Mouse (Mus musculus) midbrain, embryonic 12.5 days (tissue): ENCODE results near the gene Ttll10. TPM values are rescaled to one million over a fixed set of nuclear protein-coding genes. Genes with fewer than 3 reads are reported as not detected.
A peak's percentile ranks its signal among the peaks of the same experiment; 100 is the strongest.

ENCODE experiments used
- ATAC-seq: fragments of 200-750 bp; cut with Nextera tagmentation; 2 replicates; pipeline ENCODE4 v1.8.0; 2017; ENCODE audit warnings: low read depth, moderate TSS enrichment, moderate library complexity; ENCODE audit not compliant: low FRiP score
- H3K27ac ChIP-seq: fragments of 300-500 bp; sonication (generic); replicated peaks from 2 replicates; pipeline ENCODE4 v1.5.1; 2016; ENCODE audit warnings: mild to moderate bottlenecking
- H3K27me3 ChIP-seq: fragments of 300-500 bp; sonication (generic); 2 replicates; pipeline ENCODE4 v1.6.1; 2016; ENCODE audit warnings: mild to moderate bottlenecking
- H3K36me3 ChIP-seq: fragments of 300-500 bp; sonication (generic); 2 replicates; pipeline ENCODE4 v1.6.1; 2016
- H3K4me1 ChIP-seq: fragments of 300-500 bp; sonication (generic); 2 replicates; pipeline ENCODE4 v1.6.1; 2016
- H3K4me2 ChIP-seq: fragments of 300-500 bp; sonication (generic); replicated peaks from 2 replicates; pipeline ENCODE4 v1.6.1; 2016; ENCODE audit warnings: mild to moderate bottlenecking, moderate library complexity
- H3K4me3 ChIP-seq: fragments of 300-500 bp; sonication (generic); 2 replicates; pipeline ENCODE4 v1.5.1; 2016; ENCODE audit warnings: mild to moderate bottlenecking
- H3K9ac ChIP-seq: fragments of 300-500 bp; sonication (generic); replicated peaks from 2 replicates; pipeline ENCODE4 v1.6.1; 2016; ENCODE audit warnings: mild to moderate bottlenecking, moderate library complexity
- H3K9me3 ChIP-seq: fragments of 300-500 bp; sonication (generic); 2 replicates; pipeline ENCODE4 v1.6.1; 2016; ENCODE audit warnings: mild to moderate bottlenecking
- WGBS: fragments of 180-500 bp; shearing (Covaris S2); methylation state at CpG from one replicate; pipeline ENCODE4 v1.1.7; 2016; 5-methylcytosine and 5-hydroxymethylcytosine counted together
- polyA plus RNA-seq: library from polyadenylated mRNA; unstranded; fragments of >200 nt; fragmentation: Nextera tagmentation; extraction: Ambion mirVana; gene quantifications from 2 replicates; pipeline ENCODE4 v1.2.1, GENCODE M21; 2016

Ttll10 gene
- polyA plus RNA-seq, 1 experiment from 2014 or later = not detected

DNA sequence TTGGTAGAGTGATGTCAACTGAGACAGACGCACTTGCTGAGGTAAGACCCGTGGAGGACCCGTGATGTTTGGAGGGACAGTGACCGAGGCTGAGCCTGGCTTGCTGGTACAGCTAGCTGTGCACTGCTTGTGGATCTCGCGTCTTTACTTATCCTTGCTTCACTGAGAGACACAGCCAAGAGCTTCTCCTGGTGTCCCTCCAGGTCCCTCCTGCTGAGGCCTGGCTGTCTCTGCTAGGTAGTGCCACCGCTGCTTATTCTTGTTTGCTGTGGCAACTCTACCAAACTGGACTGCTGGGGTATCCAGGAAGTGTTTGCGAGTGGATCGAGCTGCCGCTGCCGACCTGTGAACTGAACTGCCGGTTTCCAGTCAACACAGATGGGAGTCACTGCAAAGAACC, 39.4 kb downstream of the Ttll10 start:
- ATAC-seq = no peak
- H3K27ac ChIP-seq = no peak overlapping the region
- no peak overlapping the region for H3K4me2 ChIP-seq
- no peak overlapping the region for H3K9ac ChIP-seq
- no peak overlapping the region for H3K4me3 ChIP-seq
- no peaks in the 10 kb centered on the region for H3K9me3 ChIP-seq
- H3K27me3 ChIP-seq = no peaks in the 10 kb centered on the region
- no peaks in the 10 kb centered on the region for H3K4me1 ChIP-seq
- 87% methylated on average over 12 of the region's 12 CpGs for WGBS
- H3K36me3 ChIP-seq = peaks cover 19% of the 10 kb centered on the region; the same call in 1 of the 2 replicates

DNA sequence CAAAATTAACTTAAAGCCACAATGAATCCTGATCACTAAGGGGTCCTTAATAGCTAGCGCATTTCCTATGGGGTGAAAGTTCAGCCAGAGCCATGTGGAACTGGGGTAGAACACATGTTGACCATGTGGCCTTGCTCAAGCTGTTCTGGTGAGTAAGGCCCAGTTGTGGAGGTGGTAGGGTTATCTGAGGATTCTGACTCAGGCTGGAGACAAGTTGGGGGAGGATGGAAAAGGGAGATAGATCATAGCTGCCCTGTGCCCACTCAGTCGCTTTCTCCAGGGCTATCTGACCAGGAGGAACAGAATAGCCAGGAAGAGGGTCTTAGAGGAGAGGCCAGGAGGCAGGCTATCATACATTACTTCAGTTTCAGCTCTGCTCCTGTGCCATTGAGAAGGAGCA, 44.8 kb downstream of the Ttll10 start:
- H3K9ac ChIP-seq = no peak overlapping the region
- no peak for ATAC-seq
- no peak overlapping the region for H3K4me3 ChIP-seq
- 93% methylated on average over 2 of the region's 2 CpGs for WGBS
- H3K36me3 ChIP-seq = peaks cover 60% of the 10 kb centered on the region
- H3K4me1 ChIP-seq = no peaks in the 10 kb centered on the region
- no peak overlapping the region for H3K27ac ChIP-seq
- no peak overlapping the region for H3K4me2 ChIP-seq
- no peaks in the 10 kb centered on the region for H3K9me3 ChIP-seq
- no peaks in the 10 kb centered on the region for H3K27me3 ChIP-seq

DNA sequence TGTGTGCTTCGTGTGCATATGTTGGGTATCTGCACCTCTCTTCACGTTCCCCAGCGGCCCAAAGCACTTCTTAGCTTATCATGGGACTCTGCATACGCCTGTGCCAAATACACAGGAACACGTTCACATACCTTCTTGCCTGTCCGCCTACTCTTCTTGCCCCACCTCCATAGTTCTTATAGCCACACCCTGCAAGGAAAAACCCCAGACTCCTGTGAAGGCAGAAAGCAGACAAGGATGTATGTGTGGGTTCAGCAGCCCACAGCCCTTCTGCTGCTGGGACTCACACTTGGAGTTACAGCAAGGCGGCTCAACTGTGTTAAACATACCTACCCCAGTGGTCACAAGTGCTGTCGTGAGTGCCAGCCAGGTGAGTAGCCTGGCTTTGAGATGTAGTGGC, 45.6 kb downstream of the Ttll10 start, which contains the start of gene Tnfrsf4:
TSS of gene Tnfrsf4 (plus strand) at position 207 of the 400 bp plus-strand sequence.
- Histone ChIP-seq H3K4me3 (no peak within 1 kb of the TSS), H3K4me1 (no peaks in the 10 kb centered on the region), H3K27ac (no peak within 1 kb of the TSS), H3K9ac (no peak within 1 kb of the TSS), H3K27me3 (no peaks in the 10 kb centered on the region), H3K36me3 (peaks cover 68% of the 10 kb centered on the region), H3K9me3 (no peaks in the 10 kb centered on the region), H3K4me2 (no peak within 1 kb of the TSS)
- 87% methylated on average over 8 of the region's 8 CpGs for WGBS
- no peak for ATAC-seq

DNA sequence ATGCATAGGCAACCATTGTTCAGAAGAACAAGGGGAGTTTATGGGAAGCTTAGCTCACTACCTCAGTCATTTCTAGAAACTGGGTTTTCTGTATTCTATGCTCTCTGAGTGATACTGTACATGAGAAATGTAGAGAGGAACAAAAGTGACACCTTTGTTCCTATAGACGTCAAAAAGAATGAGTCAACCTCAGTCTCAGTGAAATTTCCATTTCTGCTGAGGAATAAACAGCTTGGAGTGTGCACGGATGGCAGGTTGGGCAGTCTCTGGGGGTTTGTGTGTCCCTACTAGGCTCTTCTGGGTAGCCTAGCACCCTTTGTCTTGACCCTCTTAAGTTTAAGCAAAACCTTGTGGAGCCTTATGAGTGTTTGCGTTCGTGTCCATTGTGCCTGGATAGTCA, 50.8 kb downstream of the Ttll10 start:
- Histone ChIP-seq H3K9ac (no peak overlapping the region), H3K27ac (no peak overlapping the region), H3K4me1 (no peaks in the 10 kb centered on the region), H3K4me3 (no peak overlapping the region), H3K36me3 (peaks cover 93% of the 10 kb centered on the region), H3K4me2 (no peak overlapping the region), H3K27me3 (no peaks in the 10 kb centered on the region), H3K9me3 (no peaks in the 10 kb centered on the region)
- WGBS = 97% methylated on average over 4 of the region's 4 CpGs
- no peak for ATAC-seq

DNA sequence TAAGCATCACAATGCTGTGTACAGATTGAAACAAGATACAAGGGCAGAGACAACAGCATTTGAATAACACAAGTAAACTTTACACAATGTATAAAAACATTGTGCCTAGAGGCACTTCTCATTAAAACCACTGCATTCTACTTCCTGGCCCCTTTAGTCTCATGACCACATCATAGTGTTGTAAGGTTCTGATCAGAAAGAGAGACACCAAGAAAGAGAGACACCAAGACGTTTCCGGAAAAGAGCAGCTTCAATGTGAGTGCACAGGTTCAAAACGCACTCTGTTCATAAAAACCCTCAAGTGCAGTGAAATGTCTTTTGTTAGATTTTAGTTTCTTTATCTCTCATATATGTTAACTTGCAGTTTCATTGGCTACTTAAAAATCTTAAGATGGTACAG, 55.1 kb downstream of the Ttll10 start:
- Histone ChIP-seq H3K36me3 (peaks cover 94% of the 10 kb centered on the region), H3K9me3 (no peaks in the 10 kb centered on the region), H3K4me3 (no peak overlapping the region), H3K4me2 (no peak overlapping the region), H3K9ac (no peak overlapping the region), H3K27ac (no peak overlapping the region), H3K4me1 (no peaks in the 10 kb centered on the region), H3K27me3 (no peaks in the 10 kb centered on the region)
- 91% methylated on average over 3 of the region's 3 CpGs for WGBS
- no peak for ATAC-seq

DNA sequence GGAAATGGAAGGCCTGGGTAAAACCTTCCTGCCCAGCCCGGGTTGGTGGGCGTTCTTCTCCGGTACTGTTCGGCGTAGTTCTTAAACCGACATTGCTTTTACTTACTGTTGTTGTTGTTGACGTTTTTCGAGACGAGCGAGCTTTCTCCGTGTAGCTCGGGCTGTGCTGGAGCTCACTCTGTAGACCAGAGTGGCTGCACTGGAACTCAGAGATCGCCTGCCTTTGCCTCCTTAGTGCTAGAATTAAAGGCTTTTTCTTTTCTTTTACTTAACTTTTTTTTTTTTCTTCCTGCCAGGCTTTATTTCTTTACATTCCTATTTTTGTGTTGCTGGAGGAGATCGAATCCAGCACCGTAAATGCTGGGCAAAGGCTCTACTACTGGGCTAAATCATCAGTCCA, 65.6 kb downstream of the Ttll10 start:
- Histone ChIP-seq H3K36me3 (peaks cover 28% of the 10 kb centered on the region), H3K4me3 (peak overlapping the region; percentile 76), H3K9ac (peak overlapping the region; percentile 71), H3K27ac (peak overlapping the region; percentile 84), H3K4me2 (peak overlapping the region; percentile 61), H3K4me1 (peaks cover 30% of the 10 kb centered on the region), H3K27me3 (no peaks in the 10 kb centered on the region), H3K9me3 (no peaks in the 10 kb centered on the region)
- 6% methylated on average over 15 of the region's 15 CpGs for WGBS
- no peak for ATAC-seq

DNA sequence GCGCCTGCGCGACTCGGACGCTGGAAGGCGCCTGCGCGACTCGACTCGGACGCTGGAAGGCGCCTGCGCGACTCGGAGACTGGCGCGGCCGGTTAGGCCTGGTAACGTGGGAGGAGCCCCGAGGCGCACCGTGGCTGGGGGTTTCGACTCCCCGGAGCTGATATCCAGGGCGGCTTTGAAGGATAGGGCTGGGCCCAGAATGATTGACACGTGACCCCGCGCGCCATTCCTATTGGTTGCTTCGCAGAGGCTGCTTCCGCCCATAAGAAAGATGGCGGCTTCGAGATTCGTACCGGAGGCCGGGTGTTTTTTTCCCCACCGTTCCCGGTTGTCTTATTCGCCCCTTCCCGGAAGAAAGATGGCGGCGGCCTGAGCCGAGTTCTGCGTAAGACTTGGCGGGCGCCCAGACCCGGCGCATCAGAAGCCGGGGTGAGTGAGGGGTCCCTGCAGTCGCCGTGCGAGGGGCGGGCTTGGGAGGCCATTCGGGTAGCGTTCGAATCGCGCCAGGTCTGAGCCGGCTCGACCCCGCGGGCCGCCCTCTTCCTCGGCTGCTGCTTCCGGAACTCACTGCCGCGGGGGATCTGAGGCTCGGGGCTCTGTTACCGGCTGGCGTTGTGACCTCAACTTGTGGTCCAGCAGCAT, 66.2 kb downstream of the Ttll10 start:
- Histone ChIP-seq H3K36me3 (peaks cover 22% of the 10 kb centered on the region), H3K4me3 (peak overlapping the region; percentile 76), H3K9me3 (no peaks in the 10 kb centered on the region), H3K9ac (peak overlapping the region; percentile 71), H3K27me3 (no peaks in the 10 kb centered on the region), H3K4me2 (peak overlapping the region; percentile 61), H3K4me1 (peaks cover 30% of the 10 kb centered on the region), H3K27ac (peak overlapping the region; percentile 84)
- ATAC-seq = peak; percentile 83
- WGBS = under 1% methylated on average over 70 of the region's 70 CpGs

DNA sequence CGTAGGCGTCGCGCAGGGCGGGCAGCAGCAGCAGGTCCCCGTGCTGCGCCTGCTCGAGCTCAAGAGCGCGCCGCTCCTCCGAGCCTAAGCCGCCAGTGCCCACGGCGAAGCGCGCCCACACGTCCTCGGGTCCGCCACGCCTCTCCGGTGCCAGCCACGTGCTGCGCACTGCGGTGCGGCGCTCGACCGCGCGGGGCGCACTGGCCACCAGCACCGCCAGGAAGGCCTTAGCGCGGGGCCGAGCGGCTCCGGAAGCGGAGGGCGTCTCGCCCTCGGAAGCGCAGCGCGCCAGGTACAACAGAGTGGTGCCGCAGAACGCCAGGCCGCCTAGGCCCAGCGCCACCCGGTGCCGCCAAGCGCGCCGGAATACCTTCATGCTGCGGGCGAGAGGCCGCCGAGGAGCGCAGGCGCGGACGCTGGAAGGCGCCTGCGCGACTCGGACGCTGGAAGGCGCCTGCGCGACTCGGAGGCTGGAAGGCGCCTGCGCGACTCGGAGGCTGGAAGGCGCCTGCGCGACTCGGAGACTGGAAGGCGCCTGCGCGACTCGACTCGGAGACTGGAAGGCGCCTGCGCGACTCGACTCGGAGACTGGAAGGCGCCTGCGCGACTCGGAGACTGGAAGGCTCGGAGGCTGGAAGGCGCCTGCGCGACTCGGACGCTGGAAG, 66.8 kb downstream of the Ttll10 start, which contains the start of the genes B3galt6 and Sdf4:
TSS of gene B3galt6 (minus strand) at position 409 of the 665 bp plus-strand sequence.
TSS of gene Sdf4 (plus strand) at position 632 of the 665 bp plus-strand sequence.
- Histone ChIP-seq H3K4me2 (peak within 1 kb of the TSS; percentile 95), H3K4me1 (peaks cover 30% of the 10 kb centered on the region), H3K4me3 (peak within 1 kb of the TSS; percentile 76), H3K9ac (peak within 1 kb of the TSS; percentile 77), H3K27me3 (no peaks in the 10 kb centered on the region), H3K27ac (peak within 1 kb of the TSS; percentile 84), H3K9me3 (no peaks in the 10 kb centered on the region), H3K36me3 (peaks cover 16% of the 10 kb centered on the region)
- WGBS = under 1% methylated on average over 99 of the region's 99 CpGs
- ATAC-seq = peak; percentile 87

DNA sequence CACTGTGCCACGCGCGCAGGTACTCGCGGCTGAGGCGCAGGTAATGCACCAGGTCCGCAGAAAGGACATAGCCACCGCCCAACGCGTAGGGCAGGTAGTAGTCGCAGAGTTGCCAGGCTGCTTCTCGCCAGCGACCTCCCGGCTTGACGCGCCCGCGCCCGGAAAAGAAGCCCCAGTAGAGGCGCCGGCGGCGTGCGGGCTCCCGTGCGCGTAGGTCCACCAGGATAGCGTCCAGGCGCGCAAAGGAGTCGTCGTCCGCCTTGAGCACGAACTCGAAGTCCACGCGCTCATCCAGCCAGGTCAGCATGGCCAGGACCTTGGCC, 67.3 kb downstream of the Ttll10 start:
- Histone ChIP-seq H3K4me2 (peak overlapping the region; percentile 95), H3K27ac (peak overlapping the region; percentile 84), H3K4me3 (peak overlapping the region; percentile 76), H3K9ac (peak overlapping the region; percentile 77), H3K4me1 (peaks cover 30% of the 10 kb centered on the region), H3K36me3 (peaks cover 11% of the 10 kb centered on the region), H3K9me3 (no peaks in the 10 kb centered on the region), H3K27me3 (no peaks in the 10 kb centered on the region)
- 32% methylated on average over 37 of the region's 37 CpGs for WGBS
- no peak for ATAC-seq

DNA sequence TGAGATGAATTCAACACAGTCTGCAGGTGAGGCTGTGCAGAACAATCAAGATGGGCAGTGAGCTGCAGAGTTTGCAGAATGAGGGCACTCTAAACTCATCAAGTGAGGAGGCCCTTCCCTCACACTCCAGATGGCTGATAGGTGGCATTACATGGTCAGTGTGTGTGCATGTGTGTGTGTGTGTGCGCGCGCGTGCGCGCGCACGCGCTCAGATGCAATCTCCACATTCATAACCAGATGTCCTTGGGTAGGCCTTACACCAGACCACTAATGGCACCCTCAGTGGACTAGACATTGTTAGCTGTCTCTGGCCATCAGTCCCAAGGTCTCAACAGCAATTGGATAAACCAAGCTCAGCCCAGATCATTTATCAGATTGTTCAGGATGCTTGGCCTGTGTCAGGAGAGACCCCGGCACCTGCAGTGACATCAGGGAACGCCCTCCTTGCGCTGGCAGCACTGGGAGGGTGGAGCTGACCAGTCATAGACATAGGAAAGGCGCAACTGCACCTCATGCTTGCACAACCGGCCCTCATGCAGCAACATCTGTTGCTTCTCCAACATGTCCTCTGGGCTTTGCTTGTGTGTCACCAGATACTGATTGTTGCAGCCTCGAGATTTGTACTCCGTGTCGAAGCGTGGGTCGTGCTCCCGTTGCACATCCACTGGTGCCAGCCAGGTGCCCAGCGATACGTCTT, 67.9 kb downstream of the Ttll10 start:
- Histone ChIP-seq H3K27ac (0 out of 2 replicates have a peak overlapping the region, but pooled peaks have one; percentile 84), H3K9ac (peak overlapping the region; percentile 77), H3K4me3 (peak overlapping the region; percentile 76), H3K4me2 (peak overlapping the region; percentile 95), H3K27me3 (no peaks in the 10 kb centered on the region), H3K36me3 (peaks cover 6% of the 10 kb centered on the region; the same call in 1 of the 2 replicates), H3K4me1 (peaks cover 30% of the 10 kb centered on the region), H3K9me3 (no peaks in the 10 kb centered on the region)
- WGBS = 87% methylated on average over 22 of the region's 22 CpGs
- ATAC-seq = no peak
